Mouse (Mus musculus) erythroblast, embryonic 14.5 days (primary cell): ENCODE measurements at regions not wholly inside any gene's neighbourhood (a gene's known extent, or its start where the extent isn't known, plus 50 kb on each side); places are given as distances from the start of the nearest gene placed in this dataset.

Experiments used
- H3K27me3 ChIP-seq: 2 replicates; pipeline ENCODE4 v1.6.1; 2012; ENCODE audit warnings: inconsistent platforms; ENCODE audit not compliant: control insufficient read depth
- H3K36me3 ChIP-seq: 2 replicates; pipeline ENCODE4 v1.6.1; 2012; ENCODE audit warnings: mild to moderate bottlenecking, inconsistent platforms; ENCODE audit not compliant: control insufficient read depth
- H3K4me1 ChIP-seq: 2 replicates; pipeline ENCODE4 v1.6.1; 2012; ENCODE audit warnings: inconsistent platforms; ENCODE audit not compliant: control insufficient read depth
- H3K4me3 ChIP-seq: replicated peaks from 2 replicates; pipeline ENCODE3; 2012; ENCODE audit warnings: moderate library complexity, mild to moderate bottlenecking, inconsistent platforms
- H3K9me3 ChIP-seq: 2 replicates; pipeline ENCODE4 v1.6.1; 2012; ENCODE audit warnings: low read length, inconsistent platforms, mixed read lengths; ENCODE audit not compliant: control insufficient read depth
- GATA1 ChIP-seq: IDR thresholded peaks from 2 replicates; pipeline ENCODE4 v1.6.1; 2012; ENCODE audit warnings: low read length, inconsistent platforms, mixed read lengths
- TAL1 ChIP-seq: IDR thresholded peaks from 3 replicates; pipeline ENCODE4 v1.6.1; 2012; ENCODE audit warnings: low read length, inconsistent platforms, mixed read lengths

DNA sequence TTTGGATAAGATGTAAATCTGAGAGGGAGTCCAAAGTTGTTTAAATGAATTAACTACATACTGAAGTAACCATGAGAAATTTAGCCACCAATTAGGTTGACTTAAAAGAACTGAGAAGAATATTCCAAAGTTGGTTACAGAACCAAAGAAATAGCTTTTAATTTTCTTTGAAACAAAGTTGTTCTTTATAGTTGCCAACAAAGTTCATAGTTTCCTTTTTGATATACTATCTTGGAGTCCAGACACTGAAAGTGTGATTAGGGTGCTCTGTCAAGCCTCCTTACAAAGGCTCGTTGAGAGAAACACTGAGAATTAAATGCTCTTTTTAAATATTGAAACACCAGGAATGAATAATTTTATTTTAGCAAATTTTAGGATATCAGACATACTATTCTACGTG is 139.0 kb upstream of the Mbnl1 start:
- Histone ChIP-seq H3K27me3 (no peaks in the 10 kb centered on the region), H3K9me3 (no peaks in the 10 kb centered on the region), H3K4me1 (no peaks in the 10 kb centered on the region), H3K36me3 (no peaks in the 10 kb centered on the region), H3K4me3 (no peak overlapping the region)
- TF ChIP-seq TAL1: no peak
- no peak for TF ChIP-seq GATA1

DNA sequence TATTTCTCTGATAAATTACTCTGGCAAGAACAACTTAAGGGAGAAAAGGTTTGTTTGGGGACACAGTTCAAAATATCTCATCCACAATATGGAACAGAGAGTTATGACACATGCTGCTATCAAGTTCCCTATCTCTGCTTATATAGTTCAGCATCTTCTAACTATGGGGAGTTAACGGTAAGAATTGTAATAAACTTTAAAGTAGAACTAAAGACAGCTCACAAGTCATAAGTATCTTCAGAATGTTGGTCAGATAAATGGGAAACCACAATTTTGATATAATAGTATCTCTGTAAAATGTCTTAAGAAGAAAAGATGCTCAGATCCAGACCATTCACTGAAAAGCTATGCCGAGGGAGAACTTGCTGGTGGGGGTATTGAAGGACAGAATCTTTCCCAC is 138.5 kb upstream of the Mbnl1 start:
- Histone ChIP-seq H3K4me3 (no peak overlapping the region), H3K9me3 (no peaks in the 10 kb centered on the region), H3K36me3 (no peaks in the 10 kb centered on the region), H3K4me1 (no peaks in the 10 kb centered on the region), H3K27me3 (no peaks in the 10 kb centered on the region)
- TF ChIP-seq GATA1: no peak
- TF ChIP-seq TAL1: no peak

DNA sequence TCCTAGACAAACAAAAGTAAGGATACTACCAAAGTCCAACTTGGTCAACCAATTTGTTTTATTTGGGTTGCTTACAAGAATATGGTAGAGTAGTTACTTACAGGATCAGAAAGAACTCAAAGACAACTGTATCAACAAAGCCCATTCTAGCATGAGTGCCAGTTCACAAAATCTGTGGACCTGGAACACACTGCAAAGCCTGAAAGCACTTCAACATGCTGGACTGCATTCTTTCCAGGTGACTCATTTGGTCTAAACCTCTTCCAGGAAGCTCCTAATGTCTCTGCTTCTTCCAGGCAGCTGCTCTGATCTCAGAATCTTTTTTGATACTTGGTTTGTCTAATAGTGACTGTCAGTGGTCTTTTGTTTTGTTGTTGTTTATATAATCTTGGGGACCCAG is 126.2 kb upstream of the Mbnl1 start:
- Histone ChIP-seq H3K4me3 (no peak overlapping the region), H3K36me3 (no peaks in the 10 kb centered on the region), H3K27me3 (no peaks in the 10 kb centered on the region), H3K4me1 (no peaks in the 10 kb centered on the region), H3K9me3 (no peaks in the 10 kb centered on the region)
- no peak for TF ChIP-seq GATA1
- TF ChIP-seq TAL1: no peak

DNA sequence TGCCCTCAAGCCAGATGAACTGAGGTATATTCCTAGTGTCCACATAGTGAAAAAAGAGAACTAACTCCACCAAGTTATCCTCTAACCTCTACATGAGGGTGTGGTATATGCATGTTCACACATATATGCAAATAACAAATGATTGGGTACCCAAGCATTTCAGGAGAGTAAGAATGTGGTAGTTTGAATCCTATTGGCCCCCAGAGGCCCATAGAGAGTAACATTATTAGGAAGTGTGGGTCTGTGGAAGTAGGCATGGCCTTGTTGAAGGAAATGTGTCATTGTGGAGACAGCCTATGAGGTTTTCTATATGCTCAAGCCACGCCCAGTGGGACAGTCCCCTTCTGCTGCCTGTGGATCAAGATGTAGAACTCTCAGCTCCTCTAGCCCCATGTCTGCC is 125.6 kb upstream of the Mbnl1 start:
- H3K4me3 ChIP-seq: no peak overlapping the region
- H3K36me3 ChIP-seq: no peaks in the 10 kb centered on the region
- no peaks in the 10 kb centered on the region for H3K9me3 ChIP-seq
- TF ChIP-seq TAL1 (no peak), GATA1 (no peak)
- no peaks in the 10 kb centered on the region for H3K27me3 ChIP-seq
- no peaks in the 10 kb centered on the region for H3K4me1 ChIP-seq

GRCm38 (mm10) chr3:60371176-60371965 is 101.3 kb upstream of the Mbnl1 start:
- Histone ChIP-seq H3K4me3 (no peak overlapping the region), H3K27me3 (no peaks in the 10 kb centered on the region), H3K4me1 (no peaks in the 10 kb centered on the region), H3K9me3 (no peaks in the 10 kb centered on the region), H3K36me3 (no peaks in the 10 kb centered on the region)
- TF ChIP-seq TAL1: no peak
- no peak for TF ChIP-seq GATA1

- TF ChIP-seq GATA1 (no peak), TAL1 (no peak)
- Histone ChIP-seq H3K9me3 (no peaks in the 10 kb centered on the region), H3K27me3 (no peaks in the 10 kb centered on the region), H3K36me3 (no peaks in the 10 kb centered on the region), H3K4me3 (no peak overlapping the region), H3K4me1 (no peaks in the 10 kb centered on the region)
Measured at GRCm38 (mm10) chr3:60373662-60374061, 99.0 kb upstream of the Mbnl1 start.

DNA sequence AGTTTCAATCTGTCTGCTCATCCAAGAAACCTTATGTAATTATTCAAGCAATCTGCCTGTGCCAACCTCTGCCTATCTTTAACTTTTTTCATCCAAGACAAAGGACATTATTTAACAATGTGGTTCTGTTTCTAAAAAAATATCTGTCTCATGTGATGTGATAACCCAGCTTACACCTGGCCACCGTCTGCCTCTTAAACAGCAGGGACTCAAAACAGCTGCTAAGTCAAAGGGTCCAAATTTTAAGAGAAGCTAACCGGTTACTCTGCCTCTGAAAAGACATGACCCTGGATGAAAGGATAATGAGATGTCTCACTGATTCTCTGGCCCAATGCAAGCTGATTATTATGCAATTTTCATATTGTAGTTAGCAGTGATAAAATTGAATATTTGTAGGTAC is 84.0 kb upstream of the Mbnl1 start:
- H3K9me3 ChIP-seq: no peaks in the 10 kb centered on the region
- peaks cover 8% of the 10 kb centered on the region for H3K4me1 ChIP-seq
- TF ChIP-seq GATA1 (no peak), TAL1 (no peak)
- H3K36me3 ChIP-seq: no peaks in the 10 kb centered on the region
- H3K4me3 ChIP-seq: no peak overlapping the region
- no peaks in the 10 kb centered on the region for H3K27me3 ChIP-seq

DNA sequence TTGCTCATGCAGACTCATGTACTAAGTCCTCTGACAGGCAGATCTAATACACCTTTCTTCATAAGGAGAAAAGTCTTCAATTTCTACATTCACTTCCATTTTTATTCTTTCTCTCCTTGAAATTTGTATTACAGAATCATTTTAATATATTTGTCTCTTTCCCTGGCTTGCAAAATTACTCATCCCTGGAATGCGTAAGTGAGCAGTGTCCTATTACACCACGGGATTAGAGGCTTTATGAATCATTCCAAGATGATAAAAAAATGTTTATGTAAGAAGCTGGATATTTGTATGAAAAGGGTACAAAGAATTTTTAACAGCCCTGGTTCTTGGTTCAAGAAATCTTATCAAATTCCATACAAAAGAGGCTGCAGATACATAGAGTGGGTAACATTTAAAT is 83.6 kb upstream of the Mbnl1 start:
- Histone ChIP-seq H3K27me3 (no peaks in the 10 kb centered on the region), H3K36me3 (no peaks in the 10 kb centered on the region), H3K9me3 (no peaks in the 10 kb centered on the region), H3K4me1 (peaks cover 8% of the 10 kb centered on the region), H3K4me3 (no peak overlapping the region)
- TF ChIP-seq TAL1: no peak

GRCm38 (mm10) chr3:60395299-60395698 is 77.3 kb upstream of the Mbnl1 start:
- Histone ChIP-seq H3K27me3 (no peaks in the 10 kb centered on the region), H3K4me3 (no peak overlapping the region), H3K36me3 (no peaks in the 10 kb centered on the region), H3K9me3 (no peaks in the 10 kb centered on the region), H3K4me1 (peaks cover 18% of the 10 kb centered on the region)
- TF ChIP-seq TAL1 (peak; percentile 28; the same call in 1 of the 3 replicates), GATA1 (no peak)

DNA sequence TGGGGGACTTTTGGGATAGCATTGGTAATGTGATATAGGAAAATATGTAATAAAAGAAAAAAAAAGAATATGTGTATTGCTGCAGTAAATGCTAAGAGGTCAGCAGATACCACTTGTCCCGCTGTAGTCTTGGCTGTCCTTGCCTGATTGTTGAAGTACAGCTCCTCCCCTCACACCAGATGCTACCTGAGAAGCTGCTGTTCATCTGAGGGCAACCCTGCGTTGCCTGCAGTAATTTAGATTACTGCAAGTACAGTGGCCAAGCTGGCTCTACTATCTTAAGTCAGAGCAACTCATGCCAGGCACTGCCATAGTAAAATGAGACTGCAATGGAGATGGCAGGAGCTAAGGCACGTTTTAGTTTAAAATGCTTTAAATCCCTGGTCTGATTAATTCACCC is 75.7 kb upstream of the Mbnl1 start:
- Histone ChIP-seq H3K36me3 (no peaks in the 10 kb centered on the region), H3K4me3 (no peak overlapping the region), H3K9me3 (no peaks in the 10 kb centered on the region), H3K4me1 (peaks cover 14% of the 10 kb centered on the region), H3K27me3 (no peaks in the 10 kb centered on the region)
- TF ChIP-seq TAL1 (no peak), GATA1 (no peak)
